Mouse (Mus musculus) brain, embryonic 14.5 days (tissue): ENCODE results near the gene Tm9sf4. TPM values are rescaled to one million over a fixed set of nuclear protein-coding genes. Genes with fewer than 3 reads are reported as not detected.
A peak's percentile ranks its signal among the peaks of the same experiment; 100 is the strongest.

Experiments
- DNase-seq: peaks from one replicate; pipeline ENCODE4 v3.0.0-alpha.2; 2011; ENCODE audit warnings: low read depth
- CTCF ChIP-seq: fragments of 200-500 bp; IDR thresholded peaks from 2 replicates; pipeline ENCODE4 v1.5.1; 2012; ENCODE audit warnings: inconsistent platforms, mild to moderate bottlenecking, moderate library complexity, borderline replicate concordance; ENCODE audit not compliant: insufficient read depth, insufficient read length; ENCODE audit errors: extremely low read depth
- POLR2A ChIP-seq: fragments of 200-500 bp; IDR thresholded peaks from 2 replicates; pipeline ENCODE4 v1.6.1; 2012; ENCODE audit warnings: mild to moderate bottlenecking, inconsistent platforms, borderline replicate concordance; ENCODE audit not compliant: poor library complexity, insufficient read depth, insufficient read length, severe bottlenecking; ENCODE audit errors: extremely low read depth
- polyA plus RNA-seq: library from polyadenylated mRNA; depleted of rRNA; stranded (reverse); fragments of >200 nt; gene quantifications from 2 replicates; pipeline ENCODE4 v1.2.3, GENCODE M21; 2012

The Tm9sf4 gene
- polyA plus RNA-seq, 1 experiment: 67.5 TPM

DNA sequence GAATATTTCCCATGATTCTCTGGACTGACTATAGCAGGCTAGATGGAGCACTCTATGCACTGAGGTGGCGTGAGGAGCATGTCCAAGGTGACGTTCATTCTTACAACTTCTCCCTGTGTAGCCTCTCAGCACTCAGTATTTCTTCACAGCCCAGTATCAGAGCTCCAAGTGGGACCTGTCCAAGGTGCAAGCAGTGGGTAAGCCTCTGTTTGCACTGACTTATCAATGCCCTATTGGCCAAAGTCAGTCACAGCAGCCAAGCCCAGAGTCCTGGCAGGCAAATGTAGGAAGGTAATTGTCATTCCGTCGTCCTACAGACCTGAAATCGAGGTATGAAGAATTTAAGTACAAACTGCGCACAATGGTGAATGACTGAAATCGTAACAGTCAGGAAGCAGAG, 21.9 kb upstream of the Tm9sf4 start:
- no peak for TF ChIP-seq CTCF
- TF ChIP-seq POLR2A: no peak
- no peak for DNase-seq

- TF ChIP-seq POLR2A (no peak), CTCF (no peak)
- DNase-seq: peak; percentile 87
These were observed 21.0 kb upstream of the Tm9sf4 start for GRCm38 (mm10) chr2:153139996-153140613.

DNA sequence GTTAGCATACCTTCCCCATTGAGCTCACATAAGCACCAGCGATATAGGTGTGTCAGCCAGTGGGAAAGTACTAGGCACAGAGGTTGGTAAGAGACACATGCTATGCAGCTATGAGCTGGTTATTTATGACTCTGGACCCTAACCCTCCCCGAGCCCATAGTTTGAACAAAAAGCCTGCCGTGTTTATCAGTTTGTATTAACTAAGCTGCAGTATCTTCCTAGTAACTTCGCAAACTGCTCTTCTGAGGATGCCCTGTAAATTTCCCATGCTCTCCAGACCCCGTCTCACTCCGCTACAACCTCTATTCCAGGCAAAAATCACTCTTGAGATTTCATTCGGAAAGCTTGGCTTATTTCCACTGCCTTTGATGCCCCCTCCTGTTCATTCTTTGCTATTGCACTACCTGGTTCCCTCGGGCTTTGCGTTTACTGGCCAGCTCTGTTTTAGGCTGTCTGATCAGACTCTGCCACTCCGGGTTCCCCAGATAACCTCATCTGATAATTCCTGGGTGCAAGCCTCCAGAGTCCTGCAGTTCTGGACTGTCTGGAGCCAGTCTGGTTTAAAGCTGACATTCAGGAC, 18.4 kb upstream of the Tm9sf4 start:
- DNase-seq: peak; percentile 70
- peak; percentile 78; the same call in 1 of the 2 replicates for TF ChIP-seq CTCF
- no peak for TF ChIP-seq POLR2A

DNA sequence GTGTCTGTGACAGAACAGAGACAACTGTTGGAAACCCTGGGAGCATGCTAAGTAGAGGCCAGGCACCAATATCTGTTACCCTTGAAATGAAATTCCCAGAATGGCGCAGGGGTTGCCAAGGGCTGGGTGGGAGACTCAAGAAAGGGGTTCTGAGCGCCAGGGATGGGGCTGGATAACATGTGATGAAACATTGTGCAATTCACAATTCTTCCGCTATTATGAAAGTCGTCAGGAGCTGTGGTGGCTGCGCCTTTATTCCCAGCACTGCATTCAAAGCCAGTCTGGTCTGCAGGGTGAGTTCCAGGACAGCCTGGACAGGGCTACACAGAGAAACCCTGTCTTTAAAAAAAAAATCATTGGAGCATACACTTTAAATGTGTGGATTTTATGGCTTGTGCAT, 15.8 kb upstream of the Tm9sf4 start:
- DNase-seq: no peak
- no peak for TF ChIP-seq POLR2A
- TF ChIP-seq CTCF: no peak

DNA sequence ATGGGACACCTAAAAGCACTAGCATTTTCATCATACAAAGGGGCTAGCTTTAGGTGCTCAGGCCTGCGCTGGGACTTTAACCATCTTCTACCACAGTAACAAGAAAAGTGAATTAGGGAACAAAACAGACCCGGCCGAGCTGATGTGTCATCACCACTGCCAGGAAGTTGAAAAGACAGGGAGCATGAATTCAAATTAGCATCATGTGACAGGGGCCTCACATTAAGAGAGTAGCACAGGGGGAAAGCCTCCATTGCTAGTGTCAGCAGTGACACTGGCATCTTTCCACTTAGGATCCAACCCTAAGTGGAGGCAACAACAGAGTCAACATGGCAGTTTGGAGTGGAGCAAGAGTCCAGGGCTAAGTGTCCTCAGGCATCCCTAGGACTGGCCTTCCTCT, 13.9 kb upstream of the Tm9sf4 start:
- TF ChIP-seq CTCF: no peak
- TF ChIP-seq POLR2A: no peak
- DNase-seq: no peak

DNA sequence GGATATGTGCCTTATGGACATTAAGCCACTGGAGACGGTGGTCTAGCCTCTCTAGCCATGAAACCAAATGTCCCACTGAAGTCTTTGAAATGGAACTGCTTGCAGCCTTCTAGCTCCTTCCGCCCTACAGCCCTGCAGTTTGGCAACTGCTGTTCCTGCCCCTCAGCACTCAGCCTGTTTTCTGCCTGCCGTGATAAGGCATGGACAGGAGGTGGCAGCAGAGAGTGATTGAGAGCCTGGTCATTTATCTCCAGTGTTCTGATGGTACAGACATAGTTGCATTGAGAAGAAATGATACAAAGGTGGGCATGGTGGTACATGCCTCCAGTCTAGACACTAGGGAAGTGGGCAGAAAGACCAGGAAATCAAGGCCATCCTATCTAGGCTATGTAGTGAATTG, 13.4 kb upstream of the Tm9sf4 start:
- no peak for TF ChIP-seq POLR2A
- TF ChIP-seq CTCF: peak; percentile 88
- peak; percentile 68 for DNase-seq

- DNase-seq: no peak
- no peak for TF ChIP-seq POLR2A
- TF ChIP-seq CTCF: no peak
These were observed 11.4 kb upstream of the Tm9sf4 start for GRCm38 (mm10) chr2:153149742-153150141.

GRCm38 (mm10) chr2:153151026-153151425, 10.1 kb upstream of the Tm9sf4 start:
- no peak for DNase-seq
- TF ChIP-seq POLR2A (no peak), CTCF (no peak)

GRCm38 (mm10) chr2:153151926-153152665, 9.0 kb upstream of the Tm9sf4 start:
- TF ChIP-seq POLR2A (no peak), CTCF (no peak)
- no peak for DNase-seq

GRCm38 (mm10) chr2:153153033-153153450, 8.1 kb upstream of the Tm9sf4 start:
- DNase-seq: no peak
- TF ChIP-seq POLR2A: no peak
- TF ChIP-seq CTCF: no peak

DNA sequence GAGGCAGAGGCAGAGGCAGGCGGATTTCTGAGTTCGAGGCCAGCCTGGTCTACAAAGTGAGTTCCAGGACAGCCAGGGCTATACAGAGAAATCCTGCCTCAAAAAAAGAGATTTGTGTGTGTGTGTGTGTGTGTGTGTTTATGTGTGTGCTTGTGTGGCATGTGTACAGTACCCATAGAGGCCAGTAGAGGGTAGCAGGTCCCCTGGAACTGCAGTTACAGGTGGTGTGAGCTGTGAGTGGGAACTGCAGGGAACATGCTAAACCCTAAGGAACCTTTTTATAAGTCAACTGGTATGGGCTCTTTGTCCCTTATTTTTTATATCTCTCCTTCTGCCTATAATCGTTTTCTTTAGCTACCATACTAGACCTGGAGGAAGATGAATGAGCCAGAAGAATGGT, 3.8 kb upstream of the Tm9sf4 start:
- peak; percentile 7; the same call in 1 of the 2 replicates for TF ChIP-seq CTCF
- TF ChIP-seq POLR2A: no peak
- DNase-seq: no peak

DNA sequence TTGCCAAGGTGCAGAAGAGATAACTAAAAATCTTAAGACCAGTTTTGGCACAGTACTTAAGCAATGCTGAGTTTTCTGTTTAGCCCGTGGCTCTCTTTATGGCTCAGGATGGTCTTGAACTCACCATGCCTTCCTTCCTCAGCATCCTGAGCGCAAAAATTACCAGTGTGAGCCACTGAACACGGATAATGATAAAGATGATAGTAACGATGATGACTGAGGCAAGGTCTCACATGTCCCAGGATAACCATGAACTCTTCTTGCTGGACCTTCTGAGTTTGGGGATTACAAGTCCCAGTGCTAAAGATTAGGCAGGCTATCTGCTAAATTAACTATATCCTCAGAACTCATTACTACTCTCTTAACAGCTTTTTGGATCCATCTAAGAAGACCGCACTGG, 970 bp upstream of the Tm9sf4 start:
- DNase-seq: no peak
- no peak for TF ChIP-seq POLR2A
- no peak for TF ChIP-seq CTCF

DNA sequence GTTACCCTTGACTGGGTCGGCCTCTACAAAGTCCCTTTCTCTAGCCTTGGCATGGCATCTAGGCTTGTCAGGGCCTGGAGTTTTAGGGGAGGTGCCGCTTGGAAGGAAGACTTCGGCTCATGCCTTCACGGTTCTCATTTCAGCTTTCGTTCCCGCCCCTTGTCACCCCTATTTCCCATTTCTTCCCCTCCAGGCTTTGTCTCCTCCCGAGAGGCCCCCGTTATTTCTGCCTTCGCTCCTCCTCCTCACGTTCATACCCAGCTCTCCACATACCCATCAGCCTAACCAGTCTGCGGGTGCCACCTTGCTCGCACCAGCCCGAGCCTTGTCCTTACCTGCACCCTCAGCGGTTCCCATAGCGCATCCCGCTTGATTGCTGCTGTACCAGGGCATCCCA, 579 bp downstream of the Tm9sf4 start:
- DNase-seq: no peak
- TF ChIP-seq CTCF: no peak
- TF ChIP-seq POLR2A: no peak
